Mouse (Mus musculus) liver, postnatal 0 days (tissue): ENCODE data around the gene Runx3.

Source experiments
- CTCF ChIP-seq: sonication (generic); IDR thresholded peaks from 2 replicates; pipeline ENCODE4 v1.5.1; 2016; ENCODE audit warnings: antibody characterized with exemption, low read depth
- EP300 ChIP-seq: IDR thresholded peaks from 2 replicates; pipeline ENCODE4 v1.6.1; 2016; ENCODE audit warnings: antibody characterized with exemption, low read depth, mild to moderate bottlenecking

DNA sequence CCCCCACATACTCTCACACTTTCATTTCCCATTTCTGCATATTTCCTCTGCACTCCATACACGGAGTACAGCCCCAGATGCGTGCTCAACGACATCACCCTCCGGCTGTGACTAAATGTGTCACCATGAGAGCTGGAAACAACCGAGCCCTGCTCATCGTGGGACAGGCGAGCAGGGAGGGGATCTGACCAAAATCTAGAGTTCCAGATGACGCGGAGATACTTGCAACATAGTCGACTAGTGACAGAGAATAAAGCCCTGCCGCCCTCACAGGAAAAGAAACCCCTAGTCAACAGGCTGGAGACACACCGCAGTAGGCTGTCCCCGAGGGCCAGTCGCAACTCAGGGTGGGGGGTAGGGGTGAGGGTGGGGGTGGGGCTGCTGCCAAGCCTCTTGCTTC, 82.8 kb downstream of the Runx3 start:
- TF ChIP-seq CTCF (no peak), EP300 (no peak)
